Mouse (Mus musculus): ENCODE measurements around the gene Hoxa7.

Gene Hoxa7

GRCm38 (mm10) chr6:52253511-52254500, 32.2 kb upstream of the Hoxa7 start:
- no peak for DNase-seq (ENCODE audit: low spot score in 2 of 2)

DNA sequence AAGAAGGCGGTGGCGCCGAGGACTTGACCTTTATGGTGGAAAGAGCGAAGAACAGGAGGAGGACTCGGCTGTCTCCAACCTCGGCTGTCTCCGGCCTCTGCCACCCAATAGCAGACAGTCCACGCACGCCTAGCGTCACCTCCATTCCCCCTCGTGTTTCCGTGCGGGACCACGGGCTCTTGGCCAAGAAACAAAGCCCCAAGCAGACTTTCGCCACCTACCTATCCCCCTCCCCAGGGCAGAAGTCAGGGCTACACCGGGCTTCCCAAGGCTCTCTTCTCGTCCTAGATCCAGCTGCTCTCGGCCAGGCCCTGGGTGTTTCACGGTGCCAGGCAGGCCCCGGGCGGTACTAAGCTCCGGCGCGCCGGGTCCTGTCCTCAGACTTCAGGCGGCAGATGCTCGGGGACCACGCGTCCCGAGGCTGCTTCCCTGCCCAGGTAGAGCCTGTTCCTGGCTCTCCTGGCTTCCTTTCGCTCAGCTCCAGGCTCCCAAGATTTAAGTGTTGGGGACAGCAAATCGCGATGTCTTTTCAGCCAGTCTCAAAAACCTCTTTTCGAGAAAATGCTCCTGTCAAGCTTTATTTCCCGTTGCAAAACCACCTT, 31.2 kb upstream of the Hoxa7 start:
- no peak for DNase-seq (ENCODE audit: low spot score in 2 of 2)

DNA sequence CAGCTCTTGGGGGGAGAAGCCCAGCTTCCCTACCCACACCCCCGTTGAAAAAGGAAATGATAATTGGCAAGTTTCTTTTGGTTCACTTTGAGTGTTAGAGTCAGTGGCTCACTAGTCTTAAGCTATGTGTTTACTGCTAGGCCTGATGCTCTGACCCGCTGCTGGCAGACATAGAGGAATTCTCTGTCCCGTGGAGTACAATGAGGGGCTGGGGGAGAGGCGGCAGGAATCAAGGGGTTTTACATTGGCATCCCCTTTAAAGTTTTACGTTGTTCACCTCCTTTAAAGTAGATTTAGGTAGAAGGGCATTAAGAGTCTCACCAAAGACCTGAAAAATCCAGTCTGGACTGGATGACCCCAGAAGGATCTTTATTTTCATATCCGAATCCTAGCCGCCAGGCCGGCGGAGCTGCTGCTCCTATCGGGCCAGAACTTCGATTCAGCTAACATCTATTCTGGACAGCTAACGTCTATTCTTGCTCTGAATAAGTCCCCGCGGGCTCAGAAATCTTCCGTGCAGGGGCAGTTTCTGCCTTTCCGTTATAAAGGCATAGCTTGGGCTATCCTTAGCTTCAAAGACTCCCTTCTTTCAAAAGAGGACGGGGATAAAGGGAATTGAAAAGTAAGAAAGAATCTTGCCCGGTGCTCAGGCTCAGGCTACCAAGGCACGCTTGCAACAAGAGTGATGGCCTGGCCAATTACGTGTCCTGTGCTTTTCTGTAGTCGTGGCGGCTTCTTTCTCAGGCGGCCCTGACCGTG, 30.5 kb upstream of the Hoxa7 start:
- DNase-seq (ENCODE audit: low spot score in 2 of 2), result no peak

GRCm38 (mm10) chr6:52251177-52251879, 29.7 kb upstream of the Hoxa7 start:
- DNase-seq (ENCODE audit: low spot score in 2 of 2), result no peak

DNA sequence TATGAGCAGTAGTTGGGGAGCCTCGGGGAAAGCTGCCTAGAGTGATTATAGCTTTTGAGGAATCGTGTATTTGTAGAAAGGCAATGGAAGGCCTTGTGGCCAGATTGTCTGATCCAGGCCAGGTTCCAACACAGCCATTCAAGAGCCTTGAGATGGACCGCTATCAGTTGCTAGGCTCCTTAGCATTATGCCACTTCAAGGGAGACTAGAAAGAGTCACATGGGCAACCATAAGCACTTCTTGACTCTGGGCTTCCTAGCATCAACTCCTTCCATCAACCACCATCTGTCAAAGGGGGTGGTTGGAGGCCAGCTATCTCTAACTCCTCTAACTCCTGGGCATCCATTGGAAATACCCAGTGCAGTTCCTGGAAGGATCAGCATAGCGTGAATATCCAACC, 28.2 kb upstream of the Hoxa7 start:
- DNase-seq (ENCODE audit: low spot score in 2 of 2), result no peak

- DNase-seq (ENCODE audit: low spot score in 2 of 2), result no peak
Measured at GRCm38 (mm10) chr6:52249415-52249738, 27.7 kb upstream of the Hoxa7 start.

GRCm38 (mm10) chr6:52248638-52249414, 27.2 kb upstream of the Hoxa7 start:
- DNase-seq (ENCODE audit: low spot score in 2 of 2), result no peak

DNA sequence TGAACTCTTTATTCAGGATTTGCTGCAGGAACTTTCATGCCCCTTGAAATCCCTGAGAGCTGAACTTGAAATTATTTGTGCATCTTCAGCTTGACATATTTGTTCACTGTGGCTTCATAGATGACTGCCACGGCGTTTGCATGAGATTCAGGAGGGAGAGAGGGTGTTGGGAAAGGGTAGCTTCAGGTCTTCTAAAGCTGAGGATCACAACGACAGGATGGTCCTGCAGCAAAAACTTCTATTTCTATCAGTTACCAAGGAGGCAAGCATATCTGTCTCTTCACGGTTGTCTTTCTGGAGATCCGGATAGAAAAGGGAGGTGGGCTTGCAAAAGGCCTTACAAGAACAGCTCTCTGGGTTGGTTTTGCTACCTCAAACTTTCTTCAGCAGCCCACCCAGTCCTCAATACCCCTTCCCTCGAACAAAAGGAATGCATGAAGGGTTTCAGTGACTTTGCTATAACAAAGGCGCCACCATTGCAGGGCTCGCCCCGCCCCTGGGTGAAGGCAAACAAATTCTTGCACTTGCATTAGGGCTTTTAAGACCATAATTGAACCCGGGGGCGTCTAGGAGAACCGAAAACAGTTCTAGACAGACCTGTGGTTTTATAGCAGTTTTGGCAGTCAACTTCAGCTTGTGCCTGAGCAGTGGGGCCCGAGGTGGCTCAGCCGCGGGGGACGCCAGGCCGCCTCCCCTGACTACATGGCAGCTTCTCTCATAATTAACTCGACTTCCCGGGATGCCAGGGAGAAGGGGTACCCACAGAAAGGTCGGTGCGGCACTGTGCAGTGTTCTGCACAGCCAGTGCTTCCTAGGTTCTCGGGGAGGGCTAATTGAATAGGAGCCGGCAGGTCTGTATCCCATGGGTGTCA, 26.3 kb upstream of the Hoxa7 start:
- DNase-seq (ENCODE audit: low spot score in 2 of 2), result no peak

- DNase-seq (ENCODE audit: low spot score in 2 of 2), result no peak
Measured at GRCm38 (mm10) chr6:52246916-52247315, 25.3 kb upstream of the Hoxa7 start.

DNA sequence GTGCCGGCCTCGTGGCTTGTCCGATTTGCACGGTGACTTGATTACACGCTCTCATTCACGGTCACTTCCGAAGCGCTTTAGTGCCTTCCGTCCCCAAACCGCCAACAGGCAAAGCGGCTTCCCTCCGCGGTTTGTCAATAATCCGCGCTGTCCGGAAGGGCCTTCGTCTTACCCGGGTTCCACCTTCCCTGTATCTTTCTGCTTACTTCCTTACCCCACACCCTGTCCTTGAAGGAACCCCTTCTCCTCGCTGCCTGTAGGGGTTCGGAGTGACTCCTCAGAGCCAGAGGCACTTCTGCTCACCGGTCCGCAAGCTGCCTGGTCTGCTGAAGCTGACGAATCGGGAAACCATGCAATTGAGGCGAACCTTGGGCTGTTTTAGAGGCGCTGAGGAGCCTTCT, 24.7 kb upstream of the Hoxa7 start:
- DNase-seq (ENCODE audit: low spot score in 2 of 2), result no peak

GRCm38 (mm10) chr6:52245757-52246142, 24.1 kb upstream of the Hoxa7 start, which contains the start of gene Hoxa11:
Gene Hoxa11 (minus strand): TSS chr6:52245810.
- no peak for DNase-seq (ENCODE audit: low spot score in 2 of 2)

DNA sequence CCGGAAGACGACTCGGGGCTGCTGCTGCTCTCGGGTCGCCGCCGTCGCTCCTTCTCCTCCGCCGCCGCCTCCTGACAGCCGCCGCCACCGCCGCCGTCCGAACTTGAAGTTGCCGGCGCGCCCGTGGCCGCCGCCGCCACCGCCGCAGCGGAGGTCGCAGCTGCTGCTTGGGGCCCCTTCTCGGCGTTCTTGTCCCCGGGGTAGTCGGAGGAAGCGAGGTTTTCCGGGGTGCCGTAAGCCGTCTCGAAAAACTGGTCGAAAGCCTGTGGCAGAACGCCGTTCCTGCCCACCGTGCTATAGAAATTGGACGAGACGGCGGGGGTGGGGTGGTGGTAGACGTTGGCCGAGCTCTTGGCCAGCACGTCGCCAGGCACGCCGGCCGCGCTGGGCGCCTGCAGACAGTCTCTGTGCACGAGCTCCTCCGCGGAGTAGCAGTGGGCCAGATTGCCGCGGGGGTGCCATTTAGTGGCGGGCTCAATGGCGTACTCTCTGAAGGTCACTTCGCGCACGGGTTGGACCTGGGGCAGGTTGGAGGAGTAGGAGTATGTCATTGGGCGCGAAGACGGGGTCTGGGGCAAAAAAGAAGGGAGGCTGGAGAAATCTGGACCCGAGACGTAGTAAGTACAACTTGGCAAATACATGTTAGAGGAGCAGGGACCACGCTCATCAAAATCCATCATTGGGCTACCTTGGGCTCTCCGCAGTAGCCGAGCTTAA, 23.5 kb upstream of the Hoxa7 start:
- no peak for DNase-seq (ENCODE audit: low spot score in 2 of 2)

DNA sequence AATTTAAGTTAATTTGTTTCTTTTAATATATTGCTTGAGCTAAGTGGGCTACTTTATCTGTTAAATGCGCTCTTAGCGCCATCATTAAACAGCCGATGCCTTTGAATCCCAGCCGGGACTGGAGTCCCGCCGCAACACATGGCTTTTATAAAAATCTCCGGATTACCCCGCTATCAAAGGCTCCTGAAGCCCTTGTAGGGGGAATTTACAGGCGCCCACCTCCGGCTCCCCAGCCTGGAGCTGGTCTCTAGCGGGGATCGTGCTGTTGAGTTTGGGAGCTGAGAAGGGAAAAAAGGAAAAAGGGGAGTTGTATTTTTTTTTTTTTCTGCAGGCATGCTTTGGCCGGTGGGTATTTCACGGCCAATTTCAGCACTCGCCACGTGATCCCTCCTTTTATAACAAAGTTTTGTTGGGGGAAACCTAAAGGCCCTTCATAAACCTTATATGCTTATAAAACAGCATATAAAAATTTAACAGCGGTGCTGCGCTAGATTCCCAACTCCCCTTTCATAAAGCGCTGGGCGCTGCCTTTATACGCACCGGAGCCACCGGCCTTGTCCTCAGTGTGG, 22.9 kb upstream of the Hoxa7 start:
- no peak for DNase-seq (ENCODE audit: low spot score in 2 of 2)

- DNase-seq (ENCODE audit: low spot score in 2 of 2), result no peak
Measured at GRCm38 (mm10) chr6:52243681-52244121, 22.0 kb upstream of the Hoxa7 start.

DNA sequence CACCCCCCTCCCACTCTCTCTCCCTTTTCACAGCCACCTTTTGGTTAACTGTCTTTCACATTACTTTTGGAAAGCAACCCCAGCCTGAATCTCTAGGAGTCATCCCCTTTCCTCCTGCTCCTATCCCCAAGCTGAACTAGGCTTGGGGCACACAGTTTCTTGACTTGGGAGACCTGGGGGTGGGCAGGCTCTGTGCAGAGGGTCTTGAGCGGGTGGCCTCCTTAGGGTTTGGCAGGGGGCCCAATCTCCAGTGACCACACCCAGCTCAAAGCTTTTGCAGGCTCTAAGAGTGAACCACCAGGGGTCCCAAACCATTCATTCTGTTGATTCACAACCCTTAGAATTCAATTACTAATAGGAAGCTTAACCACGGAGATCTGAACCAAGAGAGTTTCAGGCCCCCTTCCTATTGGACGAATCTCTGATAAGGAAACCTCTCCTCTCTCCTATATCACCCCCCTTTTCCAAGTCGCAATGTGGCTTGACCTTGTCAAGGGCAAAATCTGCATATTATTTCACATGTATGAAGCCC, 21.2 kb upstream of the Hoxa7 start:
- DNase-seq (ENCODE audit: low spot score in 2 of 2), result no peak

DNA sequence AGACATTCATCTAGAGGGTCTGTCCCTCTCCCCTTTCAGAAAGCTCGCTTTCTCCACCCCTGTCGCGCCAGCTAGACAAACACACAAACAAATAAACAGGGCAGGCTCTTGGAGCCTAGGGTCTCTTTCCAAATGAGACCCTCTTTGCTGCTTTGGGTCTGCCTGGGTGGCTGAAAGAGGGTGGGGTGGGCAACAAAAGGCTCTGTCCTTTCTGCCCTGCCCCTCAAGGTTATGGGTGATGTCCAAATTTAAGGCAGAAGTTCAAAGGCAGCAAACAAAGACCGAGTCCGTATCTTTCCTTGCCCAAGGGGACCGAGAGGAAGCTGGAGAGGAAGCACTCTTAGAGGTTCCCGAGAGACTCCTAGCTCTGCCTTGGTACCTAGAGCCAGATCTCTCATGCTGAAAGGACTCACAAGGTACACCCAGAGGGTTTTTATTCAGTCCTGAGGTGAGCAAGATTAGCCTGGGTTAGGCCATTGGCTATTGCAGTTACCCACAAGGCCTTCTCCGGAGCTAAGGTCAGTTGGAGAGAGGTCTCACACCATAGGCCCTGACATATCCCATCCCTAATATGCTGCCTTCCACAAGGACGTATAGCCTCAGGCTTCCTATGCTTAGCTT, 19.5 kb upstream of the Hoxa7 start:
- no peak for DNase-seq (ENCODE audit: low spot score in 2 of 2)

GRCm38 (mm10) chr6:52240389-52241000, 18.8 kb upstream of the Hoxa7 start, which contains the start of gene Hoxa10:
Gene Hoxa10 (minus strand): TSS chr6:52240854.
- DNase-seq (ENCODE audit: low spot score in 2 of 2), result peak; percentile 55 to 78
